Mouse (Mus musculus) left cerebral cortex, postnatal 25 days (tissue): ENCODE measurements around the gene Cotl1. TPM values are rescaled to one million over a fixed set of nuclear protein-coding genes. Genes with fewer than 3 reads are reported as not detected.

Experiments
- DNase-seq, 2 experiments: peaks; one replicate each; pipeline ENCODE4 v3.0.0; 2022; ENCODE audit warnings: low spot score in 2 of 2, mixed read lengths in 1 of 2
- intact Hi-C: fragments of 180-260 bp; cut with DNase I; formaldehyde crosslinking; loops from one replicate; pipeline ENCODE4 v1.15.1; 2025
- total RNA-seq, 2 experiments: library from RNA; stranded (reverse); gene quantifications; 2 replicates each; pipeline ENCODE4 v1.2.3; 2021

Gene Cotl1
- total RNA-seq, 2 experiments from 2014 or later = 57.2 to 62.6 TPM

DNA sequence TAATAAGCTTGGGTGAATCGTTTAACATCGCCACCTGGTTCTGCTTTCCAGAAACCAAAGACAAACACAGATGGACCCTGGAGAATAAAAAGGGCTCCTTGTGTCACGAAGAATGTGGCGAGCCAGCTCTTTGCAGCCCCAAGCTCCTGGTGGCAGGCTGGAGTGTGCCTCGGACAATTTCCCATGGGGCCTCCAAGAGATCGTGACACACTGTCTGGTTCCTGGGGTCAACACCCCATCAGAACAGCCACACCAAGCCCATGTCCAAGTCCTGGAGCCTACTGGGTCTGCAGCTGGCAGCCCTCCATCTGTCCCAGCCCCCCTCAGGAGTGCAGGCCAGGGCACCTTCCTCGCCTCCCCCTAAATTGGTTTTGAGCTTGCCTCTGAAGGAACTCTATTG is 62.6 kb downstream of the Cotl1 start:
- intact Hi-C loops = loop anchor here (1.0 to 10.0 kb wide), 3 partner anchors 91 to 333 kb away; partner anchors contain the start of gene Necab2
- DNase-seq = peak in 1 of 2 experiments; percentile 39

DNA sequence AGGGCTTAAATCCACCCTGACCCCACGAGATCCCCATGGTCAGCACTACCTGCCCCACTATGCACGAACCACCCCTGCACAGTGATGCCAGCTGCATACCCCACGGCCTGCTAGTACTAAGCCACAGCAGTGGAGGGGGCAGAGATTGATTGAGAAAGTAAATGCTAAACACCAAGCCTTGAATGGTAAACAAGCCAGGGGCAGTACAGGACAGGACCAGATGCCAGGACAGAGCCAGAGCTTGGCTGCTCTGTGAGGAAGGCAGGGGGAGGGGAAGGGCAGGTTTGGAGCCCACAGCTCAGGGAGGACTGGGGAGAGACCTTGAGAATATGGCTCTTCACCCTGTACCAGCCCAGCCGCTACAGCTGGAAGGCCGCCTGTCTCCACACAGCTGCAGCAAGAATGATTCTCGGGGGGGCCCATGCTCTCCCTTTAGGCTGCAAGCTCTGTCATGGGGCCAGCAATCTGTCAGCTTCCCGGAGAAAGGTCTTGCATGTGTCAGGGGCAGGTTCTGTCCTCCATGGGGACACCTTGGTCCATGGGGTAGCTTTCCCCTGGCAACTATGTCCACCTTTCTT is 63.6 kb downstream of the Cotl1 start:
- intact Hi-C loops = loop anchor here (10.0 kb wide), 1 partner anchor 332 kb away; the partner anchor contains the start of gene Necab2
- no peak for DNase-seq

DNA sequence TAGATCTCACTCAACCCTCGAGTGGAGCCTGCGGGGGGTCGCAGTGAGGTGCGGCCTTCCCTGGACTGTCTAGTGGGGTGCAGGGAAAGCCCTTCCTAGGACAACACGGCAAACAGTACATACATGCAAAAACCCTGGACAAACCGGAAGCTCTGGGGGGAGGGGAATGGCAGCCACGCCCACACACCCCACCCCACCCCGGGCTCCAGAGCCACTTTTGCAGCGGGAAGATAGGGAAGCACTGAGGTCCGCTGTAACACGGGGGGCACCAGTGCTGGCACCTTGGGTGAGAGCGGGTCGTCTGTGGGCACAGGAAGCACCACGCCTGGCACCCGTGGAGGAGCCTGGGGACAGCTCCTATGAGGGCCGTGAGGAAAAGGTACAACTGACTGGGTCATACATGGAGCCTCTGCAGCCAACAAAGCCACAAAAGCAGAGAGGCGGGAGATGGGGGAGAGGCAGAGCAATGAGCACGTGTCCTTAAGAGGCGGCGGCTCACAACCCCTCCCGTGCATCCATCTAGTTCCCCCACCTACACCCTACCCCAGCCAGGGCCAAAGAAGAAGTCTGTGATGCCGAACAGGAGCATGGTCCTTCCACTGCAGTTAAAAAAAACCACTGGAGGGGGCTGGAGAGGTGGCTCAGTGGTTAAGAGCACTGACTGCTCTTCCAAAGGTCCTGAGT is 74.4 kb downstream of the Cotl1 start:
- intact Hi-C loops = no loop called here
- DNase-seq = no peak

DNA sequence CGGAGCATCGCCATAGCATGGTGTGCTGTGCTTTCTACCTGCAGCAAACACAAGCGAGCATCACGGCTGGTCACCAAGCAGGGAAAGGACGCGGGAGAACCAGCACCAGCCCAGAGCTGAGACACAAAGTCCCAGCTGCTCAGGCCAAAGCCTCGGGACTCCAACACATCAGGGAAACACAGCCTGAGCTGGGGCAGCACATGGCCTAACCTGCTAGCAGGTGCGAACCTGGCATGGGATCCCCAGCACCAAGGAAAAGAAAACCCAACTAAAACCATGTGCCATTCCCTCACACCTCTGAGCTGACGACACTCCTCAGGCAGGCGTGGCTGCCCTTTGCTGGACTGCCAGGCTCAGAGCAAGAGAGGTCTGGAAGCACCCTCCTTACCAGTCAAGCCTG is 75.0 kb downstream of the Cotl1 start:
- no peak for DNase-seq
- intact Hi-C loops = no loop called here

DNA sequence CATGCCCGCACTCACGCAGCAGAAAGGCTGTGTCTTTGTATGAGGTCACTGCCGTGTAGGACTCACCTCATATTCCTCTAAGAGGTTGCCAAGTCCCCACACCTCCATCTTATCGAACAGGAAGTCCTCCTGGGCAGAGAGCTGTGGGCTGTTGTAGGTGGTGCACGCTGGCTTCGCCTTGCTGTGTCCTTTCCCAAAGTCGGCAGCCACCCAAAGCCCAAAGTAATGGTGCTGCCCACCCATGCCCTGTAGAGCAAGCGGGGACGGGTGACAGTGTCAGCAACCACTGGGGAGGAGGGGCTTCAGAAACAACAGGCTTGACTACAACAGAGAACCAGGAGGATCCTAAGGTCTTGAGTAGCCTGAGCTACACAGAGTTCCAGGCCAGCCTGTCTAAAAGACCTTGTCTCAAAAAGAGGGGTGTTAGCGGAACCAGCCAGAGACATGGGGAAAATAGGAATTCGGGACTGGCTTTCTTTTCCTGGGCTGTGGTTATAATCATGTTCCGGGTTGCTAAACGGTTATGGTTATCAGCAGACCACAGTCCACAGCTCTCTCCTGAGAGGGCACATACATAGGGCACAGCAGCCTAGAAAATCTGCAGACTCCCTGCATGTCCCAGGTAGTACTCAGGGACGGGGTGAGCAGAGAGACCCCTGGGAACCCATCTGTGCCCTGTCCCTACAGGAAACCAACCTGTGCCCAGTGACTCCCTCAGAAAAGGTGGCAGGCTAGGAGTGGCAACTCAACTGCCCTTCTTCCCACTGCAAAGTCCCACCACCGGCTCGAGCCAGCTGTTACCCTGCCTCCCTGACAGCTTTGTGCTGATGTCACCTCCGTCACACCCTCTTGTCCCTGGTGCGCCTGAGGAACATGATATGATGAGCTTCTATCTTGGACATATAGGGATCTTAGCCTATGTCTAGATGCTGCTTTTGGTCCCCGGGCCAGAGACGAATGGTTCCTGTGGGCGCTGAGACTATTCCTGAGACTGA is 77.8 kb downstream of the Cotl1 start:
- no peak for DNase-seq
- intact Hi-C loops = no loop called here

DNA sequence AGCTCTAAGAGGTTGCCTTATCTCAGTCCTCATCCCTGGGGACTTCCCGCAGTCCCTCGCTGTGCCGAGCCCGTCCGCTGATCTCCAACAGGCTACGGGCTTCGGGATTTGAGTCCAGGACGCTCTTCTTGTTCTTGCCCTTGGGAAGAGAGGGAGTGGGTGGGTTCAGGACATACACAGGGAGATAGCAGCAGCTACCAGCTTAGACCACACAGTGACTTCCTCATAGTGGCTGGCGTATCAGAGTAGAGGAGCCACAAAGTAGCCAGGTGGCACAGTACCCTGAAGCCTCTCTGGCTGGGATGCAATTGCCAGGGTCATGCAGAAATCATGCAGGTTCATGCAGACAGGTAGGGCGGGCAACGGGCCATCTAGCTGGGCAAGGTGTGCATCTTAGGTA is 78.7 kb downstream of the Cotl1 start:
- no peak for DNase-seq
- intact Hi-C loops = no loop called here

Other genes with a start within 250 kb of the Cotl1 start
- gene Taf1c, start 235.3 kb downstream of the Cotl1 start, total RNA-seq = 1 to 10 TPM; 9.9 to 10.0 TPM
- gene Adad2, start 227.8 kb downstream of the Cotl1 start, total RNA-seq = under 1 TPM; 0.23 to 0.55 TPM
- 1 to 10 TPM; 3.3 to 4.0 TPM for gene Kcng4, start 204.9 kb downstream of the Cotl1 start, total RNA-seq
- gene Wfdc1, start 174.2 kb downstream of the Cotl1 start, total RNA-seq = 10 to 100 TPM in 1 of 2 experiments, 1 to 10 TPM in 1; 8.6 to 10.8 TPM
- 1 to 10 TPM; 1.9 to 2.1 TPM for gene Atp2c2, start 140.5 kb downstream of the Cotl1 start, total RNA-seq
- gene Tldc1, start 62.1 kb downstream of the Cotl1 start, total RNA-seq = 10 to 100 TPM; 17.0 to 17.4 TPM
- gene Klhl36, start 21.7 kb upstream of the Cotl1 start, total RNA-seq = 1 to 10 TPM; 5.4 to 6.0 TPM
- 10 to 100 TPM; 84.4 to 84.7 TPM for gene Usp10, start 69.8 kb upstream of the Cotl1 start, total RNA-seq
- gene Gm20388, start 70.3 kb upstream of the Cotl1 start, total RNA-seq = 10 to 100 TPM in 1 of 2 experiments, not detected in 1; 18.6 TPM
- 1 to 10 TPM; 2.1 to 2.5 TPM for gene Crispld2, start 151.9 kb upstream of the Cotl1 start, total RNA-seq